Mouse (Mus musculus) MEL (cell line): ENCODE data around the gene Psmb10.

Source experiments
- BHLHE40 ChIP-seq: IDR thresholded peaks from 2 replicates; pipeline ENCODE4 v1.6.1; 2012; ENCODE audit warnings: low read depth, mild to moderate bottlenecking, inconsistent platforms, low read length, improper control_type of control experiment, borderline replicate concordance
- CHD2 ChIP-seq: IDR thresholded peaks from 2 replicates; pipeline ENCODE4 v1.6.1; 2011; ENCODE audit warnings: low read length, improper control_type of control experiment
- CTCF ChIP-seq, 3 experiments: IDR thresholded peaks in 2 of 3; conservative IDR thresholded peaks in 1 of 3; 2 replicates each; pipeline ENCODE4 v1.5.1; 2011 to 2012; ENCODE audit warnings: low read length in 3 of 3, low read depth in 2 of 3, mild to moderate bottlenecking in 2 of 3, improper control_type of control experiment in 1 of 3, inconsistent platforms in 1 of 3, mixed read lengths in 1 of 3, moderate library complexity in 1 of 3; ENCODE audit not compliant: control insufficient read depth in 1 of 3, insufficient read depth in 1 of 3, poor library complexity in 1 of 3, severe bottlenecking in 1 of 3
- NRF1 ChIP-seq: IDR thresholded peaks from 2 replicates; pipeline ENCODE4 v1.6.1; 2014; ENCODE audit warnings: low read depth, mild to moderate bottlenecking, inconsistent platforms, low read length, improper control_type of control experiment, moderate library complexity; ENCODE audit not compliant: poor library complexity, insufficient read depth, severe bottlenecking
- POLR2A ChIP-seq, 2 experiments: IDR thresholded peaks; 2 replicates each; pipeline ENCODE4 v1.6.1; 2011 to 2012; ENCODE audit warnings: low read length in 2 of 2, mild to moderate bottlenecking in 2 of 2, control low read depth in 1 of 2, improper control_type of control experiment in 1 of 2, low read depth in 1 of 2, moderate library complexity in 1 of 2; ENCODE audit not compliant: control insufficient read depth in 1 of 2, insufficient read depth in 1 of 2, poor library complexity in 1 of 2
- POLR2AphosphoS5 ChIP-seq: IDR thresholded peaks from 2 replicates; pipeline ENCODE4 v1.6.1; 2012; ENCODE audit warnings: low read depth, borderline replicate concordance, mild to moderate bottlenecking, inconsistent platforms, low read length, moderate library complexity, mixed read lengths
- SIN3A ChIP-seq: IDR thresholded peaks from 2 replicates; pipeline ENCODE4 v1.6.1; 2012; ENCODE audit warnings: low read length, improper control_type of control experiment, inconsistent platforms
- TCF12 ChIP-seq: IDR thresholded peaks from 2 replicates; pipeline ENCODE4 v1.6.1; 2014; ENCODE audit warnings: low read depth, mild to moderate bottlenecking, inconsistent platforms, low read length, improper control_type of control experiment, moderate library complexity
- ZKSCAN1 ChIP-seq: IDR thresholded peaks from 2 replicates; pipeline ENCODE4 v1.6.1; 2012; ENCODE audit warnings: low read depth, mild to moderate bottlenecking, inconsistent platforms, low read length, improper control_type of control experiment, moderate library complexity

GRCm38 (mm10) chr8:105925123-105925522 is 13.1 kb downstream of the Psmb10 start:
- TF ChIP-seq POLR2A (IDR thresholded peaks at IDR 0.05; ENCODE audit: control insufficient read depth in 1 of 2, insufficient read depth in 1 of 2, low read depth in 1 of 2, low read length in 2 of 2, poor library complexity in 1 of 2) (no peak), POLR2AphosphoS5 (no peak), NRF1 (no peak), ZKSCAN1 (no peak), SIN3A (no peak), TCF12 (no peak), CHD2 (no peak), CTCF (IDR thresholded peaks at IDR 0.05 in 2 of 3, conservative IDR thresholded peaks at IDR 0.05 in 1 of 3; ENCODE audit: control insufficient read depth in 1 of 3, insufficient read depth in 1 of 3, low read depth in 2 of 3, low read length in 3 of 3, poor library complexity in 1 of 3, severe bottlenecking in 1 of 3) (no peak), BHLHE40 (no peak)
